Mouse (Mus musculus): ENCODE results near the gene Wdr26. TPM values are rescaled to one million over a fixed set of nuclear protein-coding genes. Genes with fewer than 3 reads are reported as not detected.
A peak's percentile ranks its signal among the peaks of the same experiment; 100 is the strongest.

The Wdr26 gene
- total RNA-seq, 2 experiments from 2014 or later = 129 to 138 TPM

DNA sequence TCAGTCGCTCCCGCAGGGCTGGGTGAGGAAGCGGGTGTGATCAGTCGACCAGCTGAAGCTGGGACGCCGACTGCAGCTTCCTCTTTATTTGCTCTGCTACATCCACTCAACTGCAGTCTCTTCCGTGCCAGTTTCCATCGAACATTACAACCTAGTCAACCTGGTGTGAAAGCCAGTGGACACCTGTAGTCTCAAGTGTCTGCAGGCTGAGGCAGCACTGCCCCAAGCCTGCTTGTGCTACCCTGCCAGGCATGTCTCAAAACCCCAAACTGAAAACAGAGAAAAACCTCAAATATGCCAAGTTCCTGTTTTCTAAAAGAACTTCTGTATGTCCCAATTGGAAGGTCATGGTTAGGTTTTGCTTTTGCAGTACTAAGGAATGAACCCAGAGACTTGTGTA, 41.6 kb downstream of the Wdr26 start:
- DNase-seq (ENCODE audit: low spot score in 2 of 2) = no peak

DNA sequence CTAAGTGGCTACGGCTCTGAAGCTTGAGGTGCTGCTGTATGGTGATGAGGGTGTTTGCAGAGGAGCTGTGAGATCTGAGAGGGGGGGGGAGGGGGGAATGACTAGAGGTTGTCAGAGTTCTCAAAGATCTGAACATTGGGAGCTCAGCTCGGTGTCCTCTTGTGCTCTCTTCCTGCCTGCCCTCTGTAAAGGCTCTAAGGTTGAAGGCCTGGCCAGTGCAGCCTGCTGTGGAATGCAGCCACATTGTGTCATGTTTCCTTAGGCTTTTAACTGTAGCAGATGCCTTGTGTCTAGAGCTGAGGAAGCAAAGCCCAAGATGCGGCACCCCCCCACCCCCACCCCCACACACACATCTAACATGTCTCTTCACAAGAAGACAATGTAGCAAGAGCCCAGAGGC, 43.4 kb downstream of the Wdr26 start:
- no peak for DNase-seq (ENCODE audit: low spot score in 2 of 2)

DNA sequence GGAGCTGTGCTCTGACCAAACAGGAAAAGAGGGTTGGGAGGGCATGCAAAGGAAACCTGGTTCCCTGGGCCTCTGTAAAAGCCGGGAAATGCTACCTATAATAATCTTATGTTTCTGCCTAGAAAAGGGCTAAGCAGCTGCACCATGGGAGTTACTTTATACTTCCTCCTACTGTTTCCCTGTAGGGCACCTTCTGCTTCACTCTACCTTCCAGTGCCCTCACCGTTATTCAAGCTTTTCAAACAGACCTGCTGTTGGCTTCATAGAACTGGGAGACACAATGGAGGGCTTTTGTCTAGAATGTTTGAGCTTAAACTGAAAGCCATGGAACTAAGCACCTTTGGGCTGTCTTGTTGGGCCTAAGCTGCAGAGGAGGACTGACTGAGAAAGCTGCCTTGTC, 44.0 kb downstream of the Wdr26 start:
- DNase-seq (ENCODE audit: low spot score in 2 of 2) = no peak

DNA sequence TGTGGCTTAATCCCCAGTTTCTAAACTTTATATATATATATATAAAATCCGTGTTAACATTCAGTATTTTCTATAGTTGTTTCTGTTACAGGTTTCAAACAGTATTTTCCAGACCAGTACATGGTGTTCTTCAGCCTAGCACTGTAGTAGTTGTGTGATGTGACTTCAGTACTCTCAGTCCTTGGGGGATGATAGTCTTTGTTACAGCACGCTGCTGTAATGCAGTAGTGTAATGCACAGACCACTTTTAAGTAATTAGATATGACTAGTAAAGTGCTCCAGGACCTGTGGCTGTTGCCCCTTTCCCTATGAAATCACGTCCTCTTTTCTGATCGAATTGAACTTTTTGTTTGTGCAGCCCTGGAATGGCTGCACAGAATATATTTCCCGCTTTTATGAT, 60.3 kb downstream of the Wdr26 start:
- no peak for DNase-seq (ENCODE audit: low spot score in 2 of 2)

DNA sequence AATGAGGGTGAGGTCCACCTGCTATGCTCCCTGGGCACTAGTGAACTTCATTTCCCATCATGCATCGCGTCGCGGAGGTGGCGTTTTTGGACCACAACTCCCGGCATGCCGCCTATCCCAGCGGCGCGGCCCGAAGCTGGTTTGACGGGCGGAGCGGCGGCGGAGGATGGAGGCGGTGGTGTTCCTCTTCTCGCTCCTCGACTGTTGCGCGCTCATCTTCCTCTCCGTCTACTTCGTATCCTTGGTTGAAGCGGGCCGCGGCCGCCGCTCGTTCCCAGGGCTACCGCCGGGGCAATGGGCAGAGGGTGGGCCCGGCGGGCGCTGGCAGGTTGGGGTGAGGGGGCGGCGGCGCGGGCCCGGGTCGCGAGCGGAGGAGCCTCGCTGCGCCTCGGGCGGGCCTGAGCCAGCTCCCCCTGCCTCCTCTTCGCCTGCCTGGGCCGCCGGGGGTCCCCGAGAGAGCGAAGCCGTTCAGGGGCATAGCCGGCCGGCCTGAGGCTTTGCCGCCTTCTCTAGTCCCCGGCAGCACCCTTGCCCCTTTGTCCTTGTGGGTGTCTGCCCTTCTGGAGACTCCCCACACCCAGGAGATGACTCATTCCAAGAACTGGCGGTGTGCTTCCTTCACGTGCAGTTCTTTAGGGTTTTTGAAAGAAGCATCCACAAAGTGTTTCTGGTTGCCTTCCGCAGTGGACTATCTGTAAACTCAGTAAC, 60.8 kb downstream of the Wdr26 start:
- peak; percentile 91 to 93 for DNase-seq (ENCODE audit: low spot score in 2 of 2)

DNA sequence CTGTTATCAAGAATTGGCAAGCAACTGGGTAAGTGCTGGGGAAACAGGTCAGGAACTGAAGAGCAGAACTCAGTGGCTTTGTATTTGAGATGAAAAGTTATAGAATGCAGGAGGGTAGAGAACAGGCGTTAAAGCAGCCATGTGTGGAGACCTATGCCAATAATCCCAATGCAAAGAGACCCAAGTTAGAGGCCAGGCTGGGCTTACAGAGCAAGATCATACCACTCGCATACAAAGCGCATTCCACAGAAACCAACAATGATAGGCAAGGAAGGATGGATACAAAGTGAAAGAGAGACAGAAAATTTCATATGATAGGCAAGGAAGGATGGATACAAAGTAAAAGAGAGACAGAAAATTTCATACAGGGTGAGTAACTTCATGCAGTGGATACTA, 61.4 kb downstream of the Wdr26 start:
- no peak for DNase-seq (ENCODE audit: low spot score in 2 of 2)

DNA sequence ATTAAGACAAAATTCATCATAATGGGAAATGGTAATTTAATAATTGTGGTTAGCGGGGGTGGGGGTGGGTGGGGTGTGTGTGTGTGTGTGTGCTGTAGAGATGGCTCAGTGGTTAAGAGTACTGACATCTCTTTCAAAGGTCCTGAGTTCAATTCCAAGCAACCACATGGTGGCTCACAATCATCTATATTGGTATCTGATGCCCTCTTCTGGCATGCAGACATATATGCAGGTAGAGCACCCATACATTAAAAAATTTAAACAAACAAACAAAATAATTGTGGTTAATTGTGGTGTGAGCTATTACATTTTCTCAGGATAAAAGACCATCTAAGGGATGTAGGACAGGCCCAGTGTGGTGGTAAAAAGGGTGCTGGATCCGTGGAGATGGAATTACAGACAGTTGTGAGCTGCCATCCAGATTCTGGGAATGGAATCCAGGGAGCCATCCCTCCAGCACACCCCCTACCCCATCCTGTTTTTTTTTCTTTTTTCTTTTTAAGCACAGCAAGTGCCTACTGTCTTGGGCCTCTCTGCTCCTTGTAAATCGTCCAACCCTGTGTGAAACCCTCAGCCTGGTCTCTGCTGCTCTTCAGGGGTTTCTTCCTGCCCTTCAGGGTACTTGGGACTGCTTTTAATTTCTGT, 62.3 kb downstream of the Wdr26 start:
- no peak for DNase-seq (ENCODE audit: low spot score in 2 of 2)

DNA sequence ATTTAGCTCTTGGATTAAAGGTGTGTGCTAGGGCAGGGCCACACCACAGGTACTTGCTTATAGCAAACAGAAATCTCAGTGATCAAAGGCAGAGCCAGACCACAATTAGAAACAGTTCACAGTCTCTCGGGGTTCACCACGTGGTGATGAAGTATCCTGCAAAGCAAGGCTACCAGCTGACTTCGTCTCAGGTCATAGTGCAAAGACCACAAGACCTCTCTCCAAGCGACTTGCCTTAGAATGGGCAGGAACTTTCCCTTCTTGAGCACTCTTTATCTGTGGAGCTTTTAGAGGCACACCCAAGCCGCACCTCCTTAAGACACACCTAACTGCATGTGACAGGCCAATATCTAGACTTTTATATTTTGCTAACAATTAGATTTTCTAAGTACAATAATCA, 63.3 kb downstream of the Wdr26 start:
- DNase-seq (ENCODE audit: low spot score in 2 of 2) = no peak

DNA sequence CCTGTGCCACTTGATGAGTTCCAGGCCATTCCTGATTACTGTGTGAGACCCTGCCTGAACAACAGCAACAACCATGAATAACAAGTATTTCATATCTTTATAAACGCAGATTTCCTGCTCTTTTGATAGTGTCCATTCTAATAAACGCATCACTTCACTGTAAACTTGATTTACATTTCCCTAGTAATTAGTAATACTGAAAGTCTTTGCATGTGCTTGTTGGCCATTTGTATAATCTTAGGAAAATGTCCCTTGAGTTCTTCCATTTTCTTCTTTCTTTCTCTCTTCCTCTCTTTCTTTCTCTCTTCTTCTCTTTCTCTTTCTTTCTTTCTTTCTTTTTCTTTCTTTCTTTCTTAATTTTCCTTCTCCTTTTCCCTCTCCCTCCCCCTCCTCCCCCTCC, 65.6 kb downstream of the Wdr26 start:
- no peak for DNase-seq (ENCODE audit: low spot score in 2 of 2)

DNA sequence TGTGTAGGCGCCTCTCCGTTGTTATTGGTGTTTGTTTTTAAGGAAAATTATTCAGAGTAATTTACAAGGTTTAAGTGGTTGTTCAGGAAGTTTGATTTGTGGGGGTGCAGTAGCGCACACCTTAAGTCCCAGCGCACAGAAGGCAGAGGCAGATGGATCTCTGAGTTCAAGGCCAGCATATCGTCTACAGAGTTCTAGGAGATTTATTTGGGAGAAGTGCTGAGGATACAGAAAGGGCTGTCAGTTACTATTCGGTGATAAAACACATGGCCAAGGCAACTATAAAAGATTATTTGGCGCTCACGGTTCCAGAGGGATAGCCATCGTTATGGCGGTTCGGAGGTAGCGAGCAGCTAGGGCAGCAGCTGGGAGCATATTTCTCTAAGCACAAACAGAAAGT, 66.8 kb downstream of the Wdr26 start:
- DNase-seq (ENCODE audit: low spot score in 2 of 2) = no peak

DNA sequence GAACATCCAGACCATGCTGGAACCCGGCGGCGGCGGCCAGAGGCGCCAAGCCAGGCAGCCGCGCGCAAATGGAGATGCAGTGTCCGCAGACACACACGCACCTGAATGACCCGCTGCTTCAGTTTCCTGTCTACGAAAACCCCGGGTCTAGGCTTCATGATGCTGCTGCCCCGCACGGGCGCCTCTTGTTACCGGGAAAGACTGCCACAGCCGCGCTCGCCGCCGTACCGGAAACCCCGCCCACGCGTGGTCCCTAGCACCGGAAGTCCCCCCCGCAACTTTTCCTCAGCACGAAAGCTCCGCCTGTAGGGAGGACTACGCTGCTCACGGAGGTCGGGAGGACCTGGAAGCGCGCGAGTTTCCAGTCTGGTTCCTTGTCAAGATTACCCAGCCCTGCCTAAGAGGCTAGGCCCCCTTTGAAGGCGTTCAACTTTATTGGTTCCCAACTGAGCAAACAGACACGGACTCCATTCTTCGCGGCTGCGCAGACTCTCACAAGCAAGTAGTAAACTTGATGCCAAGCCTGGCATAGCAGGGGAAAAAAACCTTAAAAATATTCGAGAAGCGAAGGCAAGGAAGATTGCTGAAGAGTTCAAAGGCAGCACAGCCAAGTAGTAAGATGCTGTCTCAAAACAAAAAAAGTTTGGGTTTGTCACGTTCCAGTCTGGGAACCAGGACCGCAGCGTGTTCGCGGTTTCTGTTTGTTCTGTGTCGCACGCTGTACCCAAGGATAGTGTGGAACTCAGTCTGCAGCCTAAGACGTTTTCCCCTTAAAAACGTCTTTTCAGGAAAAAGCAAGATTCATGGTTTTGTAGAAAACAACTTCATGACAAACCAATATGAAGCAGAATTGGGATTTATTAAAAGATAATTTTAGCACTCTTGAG, 67.6 kb downstream of the Wdr26 start, which contains the start of the genes Nvl and Cnih4:
Gene Nvl (minus strand): TSS at position 255 of the 887 bp plus-strand sequence.
Gene Cnih4 (plus strand): TSS at position 744 of the 887 bp plus-strand sequence.
- peak; percentile 95 to 96 for DNase-seq (ENCODE audit: low spot score in 2 of 2)

DNA sequence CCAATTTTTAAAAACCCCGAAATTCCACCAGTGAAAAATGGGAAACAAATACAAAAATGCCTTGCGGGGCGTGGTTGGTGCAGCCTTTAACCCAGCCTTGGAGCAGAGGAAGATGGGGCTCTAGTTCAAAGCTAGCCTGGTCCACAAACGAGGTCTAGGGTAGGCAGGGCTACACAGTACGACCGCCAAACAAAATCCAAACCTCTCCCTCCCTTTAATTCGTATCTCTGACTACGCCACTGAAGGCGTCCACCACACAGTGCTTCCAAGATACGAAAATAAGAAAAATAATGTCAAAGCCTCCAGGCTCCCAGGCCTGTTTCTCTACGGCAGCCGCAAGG, 68.2 kb downstream of the Wdr26 start:
- no peak for DNase-seq (ENCODE audit: low spot score in 2 of 2)

DNA sequence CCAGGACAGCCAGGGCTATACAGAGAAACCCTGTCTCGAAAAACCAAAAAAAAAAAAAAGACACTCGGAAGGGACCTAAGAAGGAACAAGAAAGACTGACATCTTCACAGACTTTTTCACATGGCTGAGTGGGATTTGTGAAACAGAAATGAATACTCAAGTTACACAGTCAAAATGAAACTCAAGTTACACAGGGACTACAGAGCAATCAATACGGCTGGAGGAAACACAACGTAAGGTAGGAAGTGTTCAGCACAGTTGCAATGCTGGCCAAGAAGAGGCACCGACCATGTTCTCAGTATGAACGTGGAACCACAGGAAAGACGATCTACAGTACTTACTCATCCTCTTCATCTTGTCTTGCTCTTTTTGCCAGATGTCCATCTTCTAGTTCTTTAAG, 73.1 kb downstream of the Wdr26 start:
- DNase-seq (ENCODE audit: low spot score in 2 of 2) = no peak

DNA sequence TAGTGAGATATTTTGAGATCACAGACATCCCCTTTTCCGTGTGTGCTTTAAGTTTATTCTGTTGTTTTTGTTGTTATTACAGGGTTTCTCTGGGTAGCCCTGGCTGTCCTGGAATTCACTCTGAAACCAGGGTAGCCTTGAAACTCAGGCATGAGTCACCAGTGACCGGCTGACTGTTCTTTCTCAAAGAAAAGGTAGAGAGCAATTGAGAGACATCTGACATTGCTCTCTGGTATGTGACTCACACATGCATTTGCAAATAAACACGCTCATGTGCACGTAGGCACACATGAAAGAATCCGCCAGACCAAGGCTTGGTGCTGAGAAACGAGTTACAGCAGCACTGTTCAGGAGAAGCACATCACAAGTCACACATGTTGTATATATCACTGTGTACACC, 79.9 kb downstream of the Wdr26 start:
- no peak for DNase-seq (ENCODE audit: low spot score in 2 of 2)

DNA sequence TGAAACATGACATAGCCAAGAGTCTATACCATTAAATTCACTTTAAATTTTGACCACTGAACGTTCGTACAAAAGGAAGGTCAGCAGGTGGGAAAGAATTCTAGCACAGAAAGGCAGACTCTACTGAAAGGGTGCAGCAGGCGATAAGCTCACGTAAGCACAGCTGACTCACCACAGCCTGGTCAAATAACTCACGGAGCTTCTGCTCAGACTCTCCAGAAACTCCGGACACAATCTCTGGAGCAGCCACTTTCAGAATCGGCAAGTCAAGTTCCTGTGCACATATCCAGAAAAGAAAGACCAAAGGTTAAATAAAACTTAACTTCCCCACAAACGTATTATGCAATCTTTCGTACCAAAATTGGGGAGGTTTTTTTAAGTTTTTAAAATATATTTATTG, 85.0 kb downstream of the Wdr26 start:
- DNase-seq (ENCODE audit: low spot score in 2 of 2) = no peak

DNA sequence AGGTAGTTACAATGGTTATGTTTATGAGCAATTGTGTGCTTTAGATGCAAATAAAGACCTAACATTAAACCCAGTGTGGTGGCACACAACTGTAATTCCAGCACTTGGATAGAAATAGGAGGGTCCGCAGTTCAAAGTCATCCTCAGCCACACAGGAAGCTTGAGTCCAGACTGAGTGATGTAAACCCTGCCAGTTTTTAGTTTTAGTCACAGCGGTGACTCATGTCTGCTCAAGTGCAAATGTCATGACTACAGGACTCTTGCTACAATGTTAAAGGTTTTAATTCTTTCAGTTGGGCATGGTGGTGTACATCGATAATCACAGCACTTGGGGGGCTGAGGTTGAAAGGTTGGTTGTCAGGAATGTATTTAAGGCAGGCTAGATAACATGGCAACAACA, 85.9 kb downstream of the Wdr26 start:
- no peak for DNase-seq (ENCODE audit: low spot score in 2 of 2)

DNA sequence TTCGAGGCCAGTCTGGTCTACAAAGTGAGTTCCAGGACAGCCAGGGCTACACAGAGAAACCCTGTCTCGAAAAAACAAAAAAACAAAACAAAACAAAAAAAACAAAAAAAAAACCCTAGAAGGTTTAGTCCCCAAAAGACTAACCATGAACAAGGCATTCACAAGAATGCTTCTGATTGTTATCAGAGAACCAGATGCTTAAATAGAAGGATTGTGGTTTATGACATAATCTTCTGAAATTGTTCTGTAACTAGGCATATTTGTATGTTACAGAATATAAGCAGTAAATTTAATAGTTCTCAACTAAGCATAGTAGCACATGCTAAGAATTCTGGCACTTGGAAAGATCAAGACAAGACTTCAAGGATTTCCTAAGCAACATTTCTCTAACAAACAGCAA, 87.7 kb downstream of the Wdr26 start:
- DNase-seq (ENCODE audit: low spot score in 2 of 2) = no peak

Other genes with a start within 250 kb of the Wdr26 start
- 10 to 100 TPM; 14.0 to 16.2 TPM for gene Ephx1, start 191.1 kb downstream of the Wdr26 start, total RNA-seq (2021)
- gene 9130409I23Rik, start 160.8 kb downstream of the Wdr26 start, total RNA-seq (2021) = not detected
- 10 to 100 TPM; 29.8 to 31.8 TPM for gene Nvl, start 67.8 kb downstream of the Wdr26 start, total RNA-seq (2021)
- gene Cnih4, start 67.3 kb downstream of the Wdr26 start, total RNA-seq (2021) = 10 to 100 TPM; 21.3 to 23.0 TPM
- gene Cnih3, start 140.6 kb upstream of the Wdr26 start, total RNA-seq (2021) = 10 to 100 TPM; 48.3 to 56.1 TPM